Mouse (Mus musculus): ENCODE measurements at regions not wholly inside any gene's neighbourhood (a gene's known extent, or its start where the extent isn't known, plus 50 kb on each side); places are given as distances from the start of the nearest gene placed in this dataset.

- TF ChIP-seq POLR2A (IDR thresholded peaks at IDR 0.05; ENCODE audit: borderline replicate concordance, insufficient read depth, low read length): no peak
- TF ChIP-seq CTCF (IDR thresholded peaks at IDR 0.05; ENCODE audit: borderline replicate concordance, insufficient read depth, low read depth, low read length): no peak
Observed at GRCm38 (mm10) chr1:143286274-143286967, 354.0 kb upstream of the B3galt2 start.

Data from cerebellum, adult 2 months (tissue).